Mouse (Mus musculus) bone marrow, adult 2 months (tissue): ENCODE results near the gene Eif4a3.

Experiments
- CTCF ChIP-seq: fragments of 200-500 bp; IDR thresholded peaks from 2 replicates; pipeline ENCODE4 v1.5.1; 2011; ENCODE audit warnings: low read length, control low read depth; ENCODE audit not compliant: control insufficient read depth, insufficient read depth
- POLR2A ChIP-seq: fragments of 200-500 bp; IDR thresholded peaks from 2 replicates; pipeline ENCODE4 v1.6.1; 2011; ENCODE audit warnings: low read depth, mild to moderate bottlenecking, control low read depth, low read length, borderline replicate concordance; ENCODE audit not compliant: control insufficient read depth

DNA sequence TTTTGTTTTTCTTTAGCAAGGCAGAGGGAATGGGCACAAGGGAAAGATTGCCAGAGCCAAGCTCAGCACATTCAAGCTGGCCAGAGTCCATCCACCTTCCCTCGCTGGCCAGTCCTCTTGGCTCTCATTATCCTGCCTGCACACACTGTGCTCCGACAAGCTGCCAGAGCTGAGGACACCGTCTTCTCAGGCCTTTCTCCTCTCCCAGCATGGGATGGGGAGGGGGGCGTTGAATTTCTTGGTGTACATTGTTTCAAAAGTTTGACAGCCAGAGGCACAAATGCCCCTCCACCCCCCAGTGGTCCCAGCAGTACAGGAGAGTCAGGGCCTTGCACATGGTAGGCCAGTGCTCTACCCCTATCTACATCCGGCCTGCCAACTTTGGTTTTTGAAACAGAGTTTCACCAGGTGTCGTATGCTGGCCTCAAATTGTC, 32.6 kb downstream of the Eif4a3 start:
- TF ChIP-seq CTCF (no peak), POLR2A (no peak)
